Mouse (Mus musculus) T-cell, adult 2 months (primary cell): ENCODE measurements around the gene Dnajc11.

Experiments
- DNase-seq: peaks from one replicate; pipeline ENCODE4 v3.0.0; 2022; ENCODE audit warnings: low spot score

The Dnajc11 gene

DNA sequence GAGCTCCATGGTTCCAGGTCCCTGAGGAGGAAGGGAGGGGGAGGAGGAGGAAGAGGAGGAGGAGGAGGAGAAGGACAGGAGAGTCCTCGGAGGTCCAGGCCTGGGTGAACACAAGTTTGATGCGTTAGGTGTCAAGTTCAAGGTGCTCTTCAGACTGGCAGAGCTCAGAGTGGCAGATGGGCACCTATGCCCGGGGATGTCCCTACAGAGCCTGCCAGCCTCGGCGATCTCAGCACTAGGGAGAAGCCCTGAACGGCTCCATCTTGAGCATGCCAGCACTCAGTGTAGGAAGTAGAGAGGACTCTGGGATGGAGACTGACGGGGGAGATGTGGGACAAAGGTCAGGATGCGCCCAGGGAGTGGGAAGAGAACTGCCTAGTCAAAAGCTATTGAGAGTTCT lies 53.2 kb downstream of the Dnajc11 start:
- no peak for DNase-seq

DNA sequence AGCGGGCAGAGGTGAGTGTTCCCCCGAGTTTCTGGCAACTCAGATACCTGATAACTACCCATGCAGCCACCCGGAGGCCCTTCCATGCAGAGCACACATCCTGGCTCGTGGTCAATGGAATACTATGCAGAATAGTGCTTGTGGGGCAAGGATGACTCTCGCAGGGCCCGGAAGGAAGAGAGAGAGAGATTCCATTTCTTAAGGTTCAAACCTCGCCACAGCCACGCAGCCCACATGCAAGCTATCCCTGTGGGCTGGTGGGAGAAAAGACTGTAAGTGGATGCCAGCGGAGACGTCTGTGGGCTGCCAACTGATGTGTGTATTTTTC lies 54.5 kb downstream of the Dnajc11 start:
- DNase-seq, result no peak

DNA sequence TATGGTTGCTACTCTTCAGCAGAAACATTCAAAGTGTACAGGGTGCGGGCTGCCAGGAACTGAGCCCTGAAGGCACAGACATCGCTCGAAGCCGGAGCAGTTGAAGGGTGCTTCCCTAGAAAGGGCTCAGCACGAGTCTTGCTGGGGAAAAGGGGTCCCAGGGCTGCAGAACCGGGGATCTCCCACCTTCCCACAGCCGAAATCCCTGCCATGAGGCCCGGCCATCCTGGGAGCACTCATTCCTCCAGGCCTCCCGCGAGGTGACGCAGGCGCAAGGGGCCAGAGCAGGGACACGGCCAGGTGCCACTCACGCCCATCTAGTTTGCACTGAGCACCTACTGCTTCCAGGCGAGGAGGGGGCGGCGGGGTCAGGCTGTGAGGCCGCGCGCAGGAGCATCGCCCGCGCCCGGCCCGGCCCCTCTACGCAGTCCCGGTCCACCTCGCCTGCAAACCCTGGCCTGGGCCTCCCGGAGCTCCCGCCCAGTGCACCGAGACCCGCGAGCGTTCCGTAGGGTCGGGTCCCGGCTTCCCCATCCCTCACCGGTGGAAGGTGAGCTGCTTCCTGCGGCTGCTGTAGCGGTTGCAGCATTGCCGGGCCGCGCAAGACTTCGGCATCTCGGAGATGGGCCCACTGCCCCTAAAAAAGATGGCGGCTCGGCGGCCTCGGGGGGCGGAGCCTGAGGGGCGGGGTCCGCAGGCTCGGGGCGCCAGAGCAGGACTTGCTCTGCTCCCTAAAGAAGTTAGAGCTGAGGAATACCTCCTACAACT lies 55.0 kb downstream of the Dnajc11 start, which contains the start of gene Thap3:
Thap3 (minus strand) TSS at position 656 of the 768 bp plus-strand sequence.
- DNase-seq, result peak; percentile 80

DNA sequence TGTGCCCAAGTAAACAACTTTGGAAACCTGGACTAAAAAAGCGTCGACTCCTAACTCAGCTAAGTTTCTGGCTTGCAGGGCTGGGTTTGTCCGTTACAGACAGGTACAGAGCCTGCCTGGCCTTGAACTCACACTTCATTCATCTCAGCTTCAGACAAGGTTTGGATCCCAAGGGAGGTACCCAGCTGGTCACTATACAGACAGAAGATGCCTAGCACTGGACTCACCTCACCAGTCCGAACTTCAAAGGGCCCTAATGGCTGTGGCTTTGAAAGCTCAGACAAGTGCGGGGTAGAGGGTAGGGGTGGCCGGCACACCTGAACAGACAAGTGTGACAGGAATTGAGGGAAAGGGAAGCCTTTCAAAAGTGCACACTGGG lies 55.6 kb downstream of the Dnajc11 start:
- DNase-seq, result no peak

DNA sequence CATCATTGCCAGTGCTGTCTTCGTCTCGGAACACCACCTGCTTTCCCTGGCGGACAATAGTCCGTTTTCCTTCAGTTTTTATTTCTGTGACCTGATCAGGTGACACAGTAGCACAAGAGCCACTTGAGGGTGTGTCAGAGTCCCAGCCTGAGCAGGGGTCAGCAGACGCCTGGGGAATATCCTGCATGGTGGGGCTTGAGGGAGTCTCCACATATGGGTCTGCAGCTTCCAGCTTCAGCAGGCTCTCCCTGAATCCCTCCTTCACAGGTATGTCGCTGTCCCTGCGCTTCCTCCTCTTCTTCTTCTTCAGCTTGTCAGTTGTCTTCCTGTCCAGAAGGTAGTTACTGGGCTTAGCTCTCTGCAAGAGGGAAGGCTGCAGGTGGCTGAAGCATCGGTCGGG lies 58.6 kb downstream of the Dnajc11 start:
- no peak for DNase-seq

DNA sequence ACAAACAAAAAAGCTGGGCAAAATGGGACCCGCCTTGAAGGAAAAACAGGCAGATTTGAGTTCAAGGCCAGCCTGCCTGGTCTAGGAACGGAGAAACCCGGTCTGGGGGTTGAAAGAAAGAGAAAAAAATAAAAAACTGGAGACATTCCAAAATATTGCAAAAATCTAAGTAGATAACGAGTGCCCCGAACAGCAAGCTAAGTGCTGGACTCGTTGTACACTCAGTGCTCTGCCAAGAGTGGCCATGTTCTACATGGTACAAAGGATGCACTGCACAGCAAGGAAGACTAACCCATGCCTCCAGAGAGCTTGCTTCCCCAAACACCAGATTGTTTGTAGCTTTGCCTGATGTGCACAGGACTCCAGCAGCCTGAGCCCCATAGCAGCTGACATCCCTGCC lies 59.5 kb downstream of the Dnajc11 start:
- DNase-seq, result no peak

DNA sequence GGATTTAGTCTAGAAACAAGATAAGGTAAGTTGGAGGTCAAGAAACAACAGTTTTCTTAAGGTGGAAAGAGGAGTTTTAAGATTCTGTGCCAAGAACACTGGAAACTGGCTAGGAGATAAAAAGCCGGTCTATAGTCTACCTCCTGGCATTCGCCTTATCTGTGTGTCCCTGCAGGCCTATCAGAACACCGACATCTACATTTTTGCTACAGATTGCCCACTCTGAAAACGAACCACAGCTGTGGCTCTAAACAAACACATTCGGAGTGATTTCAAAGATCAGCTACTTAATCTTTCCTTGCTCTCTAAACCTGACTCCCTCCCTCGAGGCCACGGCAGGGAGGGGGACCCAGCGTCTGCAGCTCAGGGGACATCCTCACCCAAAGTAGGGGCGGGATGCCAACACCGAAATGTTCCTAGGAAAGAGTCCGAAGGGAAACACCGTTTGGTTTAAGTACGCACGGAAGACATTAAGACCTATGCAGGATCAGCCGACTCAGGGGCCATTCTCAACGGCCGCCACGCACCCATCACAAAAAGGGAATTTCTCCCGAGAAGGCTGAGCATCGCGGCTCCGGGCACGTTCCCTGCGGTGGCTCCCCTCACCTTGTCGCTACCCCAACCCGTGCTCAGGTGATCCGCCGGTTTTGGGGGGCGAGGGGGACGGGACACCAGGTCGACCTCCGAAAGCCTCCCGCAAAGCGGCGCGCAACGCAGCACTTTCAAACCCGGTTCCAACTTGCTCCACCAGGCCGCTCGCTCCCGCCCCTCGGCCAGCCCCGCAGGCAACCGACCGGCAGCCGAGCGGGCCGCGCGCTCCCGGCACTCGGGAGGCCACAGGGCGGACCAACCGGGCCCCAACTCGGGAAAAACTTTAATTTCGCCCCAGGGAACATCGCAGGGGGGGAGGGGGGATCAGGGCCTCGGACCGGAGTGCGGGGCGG lies 61.0 kb downstream of the Dnajc11 start:
- DNase-seq, result no peak

DNA sequence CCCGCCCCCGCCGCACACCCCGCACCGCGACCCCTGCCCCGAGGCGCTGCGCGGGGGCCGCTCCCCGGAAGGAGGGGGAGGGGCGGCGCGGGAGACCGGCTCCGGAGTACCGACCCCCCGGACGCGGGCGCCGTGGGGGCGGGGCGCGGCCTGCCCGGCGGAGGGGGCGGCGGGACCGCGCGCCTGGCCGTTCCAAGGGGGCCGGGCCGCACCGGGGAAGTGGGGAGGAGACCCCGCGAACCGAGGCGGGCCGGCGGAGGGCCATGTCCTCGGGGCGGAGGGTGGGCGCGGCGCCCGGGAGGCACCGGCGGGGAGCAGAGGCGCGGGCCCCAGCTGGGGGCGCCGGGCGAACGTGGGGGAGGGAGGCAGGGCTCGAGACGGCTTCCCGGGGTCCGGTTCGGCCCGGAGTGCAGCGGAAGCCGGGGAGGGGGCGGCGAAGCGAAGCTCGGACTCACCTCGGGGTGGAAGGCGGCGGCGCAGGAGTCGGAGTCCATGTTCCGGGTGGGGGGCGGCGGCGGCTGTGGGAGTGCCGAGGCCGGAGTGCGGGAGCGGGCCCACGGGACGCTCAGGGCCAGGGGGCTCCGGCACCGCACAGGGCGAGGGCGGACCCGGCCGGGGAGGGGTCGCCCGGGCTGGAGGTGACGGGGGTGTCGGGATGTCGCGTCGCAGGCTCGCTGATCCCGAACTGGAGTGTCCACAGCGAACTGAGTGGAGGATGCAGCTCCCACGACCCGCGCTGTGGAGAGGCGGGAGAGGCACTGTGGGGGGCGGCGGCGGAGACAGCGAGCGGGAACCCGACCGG lies 62.1 kb downstream of the Dnajc11 start:
- no peak for DNase-seq

DNA sequence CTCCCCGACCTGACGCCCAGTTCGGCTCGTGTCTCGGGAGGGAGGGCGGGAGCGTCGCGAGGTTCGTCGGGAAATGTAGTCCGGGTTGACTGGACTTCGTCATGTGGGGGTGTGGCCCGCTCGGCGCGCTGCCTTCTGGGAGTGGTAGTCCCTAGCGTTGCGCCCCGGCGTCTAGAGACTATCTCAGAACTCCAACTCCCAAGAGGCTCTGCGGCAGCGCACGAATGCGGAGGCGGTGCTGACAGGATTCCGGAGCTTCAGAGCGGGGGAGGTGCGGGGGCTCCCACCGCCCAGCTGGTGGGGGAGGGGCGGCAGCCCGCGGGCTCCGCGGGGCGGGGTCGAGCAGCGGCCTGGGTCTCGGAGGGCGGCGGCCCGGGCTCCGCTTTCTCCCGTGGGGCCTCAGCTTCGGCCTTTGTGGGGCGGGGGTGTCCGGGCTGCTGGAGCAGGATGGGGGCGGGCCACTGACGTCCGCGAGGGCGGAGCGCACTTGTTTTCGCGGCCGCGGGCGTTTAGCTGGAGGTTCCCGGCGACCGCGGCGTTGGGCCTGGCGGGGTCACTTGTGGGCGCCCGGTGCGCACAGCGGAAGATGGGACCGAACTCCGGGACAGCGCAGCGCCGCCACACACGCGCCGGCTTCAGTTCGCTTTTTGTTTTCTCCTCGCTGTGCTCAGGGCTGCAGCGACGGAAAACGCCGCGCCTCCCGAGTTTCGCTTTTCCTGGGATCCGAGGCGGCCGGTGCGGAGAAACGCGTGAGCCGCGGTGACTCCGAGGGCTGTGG lies 62.9 kb downstream of the Dnajc11 start, which contains the start of gene Phf13:
Phf13 (minus strand) TSS at position 86 of the 778 bp plus-strand sequence.
- DNase-seq, result peak; percentile 98

DNA sequence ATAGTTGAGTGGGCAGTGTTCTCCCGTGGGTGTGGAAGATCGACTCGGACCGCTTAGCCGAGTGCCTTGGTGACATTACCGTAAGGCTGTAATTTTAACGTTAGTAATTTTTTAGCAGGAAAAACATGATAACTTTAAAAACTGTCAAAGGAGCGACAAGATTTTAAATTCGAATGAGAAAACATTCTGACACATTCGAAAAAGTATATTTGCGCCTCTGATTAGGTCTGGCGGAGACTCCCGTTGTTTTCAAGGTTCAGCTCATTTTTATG lies 63.4 kb downstream of the Dnajc11 start:
- no peak for DNase-seq

DNA sequence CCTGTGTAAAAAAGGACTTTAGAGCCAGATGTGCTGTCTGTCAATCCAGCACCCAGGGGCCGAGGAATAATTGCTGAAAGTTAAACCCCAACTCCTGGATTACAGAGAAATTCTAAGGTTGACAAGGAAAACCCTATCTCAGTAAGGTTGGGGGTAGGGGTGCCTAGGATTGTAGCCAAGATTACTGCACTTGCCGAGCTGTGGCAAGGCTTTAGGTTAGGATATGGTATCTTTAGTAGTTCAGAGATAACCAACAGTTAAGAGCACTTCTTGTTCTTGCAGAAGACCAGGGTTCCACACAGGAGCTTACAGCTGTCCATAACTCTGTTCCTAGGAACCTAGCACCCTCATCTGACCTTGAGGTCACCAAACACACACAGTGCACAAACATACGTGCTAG lies 64.2 kb downstream of the Dnajc11 start:
- no peak for DNase-seq

DNA sequence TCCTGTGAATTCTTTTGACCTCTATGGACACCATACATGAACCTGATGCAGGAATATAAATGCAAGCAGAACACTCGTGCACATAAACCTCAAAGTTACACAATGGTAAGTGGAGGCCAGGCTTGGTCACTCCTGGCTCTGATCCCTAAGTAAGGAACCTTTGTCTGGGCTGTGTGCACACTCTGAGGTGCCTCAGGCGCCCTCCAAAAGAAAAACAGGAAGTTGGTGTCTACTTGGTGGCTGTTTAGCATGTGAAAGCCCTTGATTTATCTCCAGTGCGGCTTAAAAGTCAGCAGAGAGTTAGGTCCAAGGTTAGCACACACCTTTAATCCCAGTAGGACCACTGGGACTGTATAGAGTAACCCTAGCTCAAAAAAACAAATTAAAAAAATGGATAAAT lies 66.0 kb downstream of the Dnajc11 start:
- no peak for DNase-seq

DNA sequence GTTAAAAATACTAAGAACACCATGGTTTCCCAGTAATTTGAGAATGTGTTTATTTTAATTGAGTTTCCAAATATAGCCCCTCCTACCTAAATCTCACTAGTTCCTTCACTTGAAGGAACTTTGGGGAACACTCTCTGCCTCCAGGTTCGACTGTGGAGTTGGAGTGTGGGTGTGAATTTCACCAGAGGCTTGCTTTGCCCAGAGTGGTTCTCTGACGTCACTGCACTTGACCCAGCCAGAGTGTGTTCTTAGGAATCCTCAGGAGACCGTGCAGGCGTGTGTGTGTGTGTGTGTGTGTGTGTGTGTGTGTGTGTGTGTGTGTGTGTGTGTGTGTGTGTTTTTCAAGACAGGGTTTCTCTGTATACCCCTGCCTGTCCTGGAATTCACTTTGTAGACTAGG lies 67.4 kb downstream of the Dnajc11 start:
- DNase-seq, result no peak

DNA sequence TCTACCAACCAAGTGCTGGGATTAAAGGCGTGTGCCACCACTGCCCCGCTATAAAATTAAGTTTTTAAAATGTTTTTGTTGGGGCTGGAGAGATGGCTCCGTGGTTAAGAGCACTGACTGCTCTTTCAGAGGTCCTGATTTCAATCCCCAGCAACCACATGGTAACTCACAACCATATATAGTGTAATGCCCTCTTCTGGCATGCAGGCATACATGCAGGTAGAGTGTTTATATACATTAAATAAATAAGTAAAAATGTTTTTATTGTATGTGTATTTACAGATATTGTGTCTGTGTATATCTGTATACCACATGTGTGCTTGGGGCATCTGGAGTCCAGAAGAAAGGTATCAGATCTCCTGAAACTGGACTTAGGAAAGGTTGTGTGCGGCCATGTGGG lies 67.8 kb downstream of the Dnajc11 start:
- no peak for DNase-seq

DNA sequence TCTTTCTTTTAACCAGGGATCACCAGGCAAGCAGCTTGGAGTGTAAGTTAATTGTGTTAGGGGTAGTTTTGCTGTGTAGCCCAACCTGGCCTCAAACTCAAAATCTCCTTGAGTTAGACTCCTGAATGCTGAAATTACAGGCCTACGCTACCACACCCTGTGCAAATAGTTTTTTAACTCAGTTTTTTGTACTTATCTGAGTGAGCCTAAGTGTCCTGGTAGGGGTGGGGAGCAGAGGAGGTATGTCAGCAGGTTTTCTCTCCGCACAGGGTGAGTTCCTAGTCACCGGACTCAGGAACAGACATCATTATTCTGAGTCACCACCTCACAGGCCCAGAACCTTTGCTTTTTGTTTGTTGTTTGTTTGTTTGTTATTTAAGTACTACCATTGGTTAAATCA lies 68.6 kb downstream of the Dnajc11 start:
- DNase-seq, result no peak

DNA sequence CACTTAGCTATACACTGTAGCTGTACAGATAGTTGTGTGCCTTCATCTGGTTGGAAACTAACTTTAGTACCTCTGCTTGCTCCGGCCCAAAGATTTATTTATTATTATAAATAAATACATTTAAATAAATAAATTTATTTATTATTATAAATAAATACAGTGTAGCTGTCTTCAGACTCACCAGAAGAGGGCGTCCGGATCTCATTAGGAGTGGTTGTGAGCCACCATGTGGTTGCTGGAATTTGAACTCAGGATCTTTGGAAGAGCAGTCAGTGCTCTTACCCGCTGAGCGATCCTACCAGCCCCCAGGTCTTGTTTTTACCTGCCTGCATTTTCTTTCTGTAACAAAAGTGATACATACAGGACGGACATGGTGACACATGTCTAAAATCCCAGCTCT lies 72.6 kb downstream of the Dnajc11 start:
- DNase-seq, result no peak

DNA sequence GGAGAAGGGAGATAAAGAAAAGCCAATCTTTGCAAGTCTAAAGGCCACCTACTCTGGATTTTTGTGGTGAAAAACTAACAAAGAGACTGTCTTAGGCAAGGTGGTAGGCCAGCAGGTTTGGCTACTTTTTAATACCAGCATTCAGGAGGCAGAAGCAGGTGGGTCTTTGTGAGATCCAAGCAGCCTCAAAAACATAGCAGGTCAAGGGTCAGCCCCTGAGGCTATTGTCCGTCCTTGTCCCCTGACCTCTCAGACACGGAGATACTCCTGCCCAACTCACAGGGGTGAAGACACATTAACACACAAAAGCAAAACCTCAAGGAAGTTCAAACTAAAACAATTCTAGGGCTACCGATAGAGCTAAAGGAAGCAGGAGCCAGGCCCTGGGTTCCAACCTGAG lies 73.3 kb downstream of the Dnajc11 start:
- DNase-seq, result no peak

DNA sequence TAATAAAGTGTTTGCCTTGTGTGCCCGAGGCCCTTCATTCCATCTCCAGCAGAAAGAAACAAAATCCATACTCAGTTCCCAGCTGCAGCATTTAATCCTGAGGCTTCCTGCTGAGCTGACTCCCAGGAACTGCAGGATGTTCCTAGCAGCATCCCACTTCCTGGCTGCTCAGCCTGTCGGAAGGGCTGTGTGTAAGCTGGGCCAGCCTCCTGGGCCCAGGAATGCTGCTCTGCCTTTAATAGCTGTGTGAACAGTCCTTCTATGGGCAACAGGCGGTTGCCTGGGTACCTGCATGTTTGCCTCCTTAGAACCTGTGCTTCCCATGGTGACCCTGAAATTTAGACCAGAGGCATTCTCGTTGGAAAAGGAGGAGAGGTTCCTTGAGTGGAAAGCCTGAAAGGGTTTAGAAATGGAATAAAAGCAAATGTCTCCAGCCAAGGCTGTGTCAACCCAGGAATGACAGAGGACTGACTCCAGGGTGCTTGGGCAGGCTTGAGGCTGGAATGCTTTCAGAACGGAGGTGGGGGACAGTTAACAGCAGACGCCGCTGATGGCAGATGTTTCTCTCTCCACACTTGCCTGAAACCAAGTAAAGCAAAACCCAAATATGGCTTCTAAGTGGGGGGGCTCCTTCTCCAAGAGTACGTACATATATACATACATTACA lies 74.1 kb downstream of the Dnajc11 start:
- no peak for DNase-seq

DNA sequence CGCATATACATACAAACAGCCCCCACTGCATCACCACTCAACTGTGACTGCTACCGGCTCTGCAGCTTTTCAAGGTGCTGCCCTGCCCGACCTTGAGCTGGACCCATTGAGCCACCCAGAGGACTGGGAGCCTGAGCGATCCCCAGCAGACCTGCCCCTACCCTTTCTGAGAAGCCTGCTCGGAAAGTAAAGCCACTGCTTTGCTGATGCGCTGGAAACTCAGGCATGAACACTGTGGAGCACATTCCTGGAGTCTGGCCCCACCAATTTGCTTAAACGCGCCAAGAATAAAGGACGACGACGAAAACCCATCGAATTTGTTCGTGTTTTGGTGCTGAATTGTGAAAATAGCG lies 74.6 kb downstream of the Dnajc11 start:
- no peak for DNase-seq

DNA sequence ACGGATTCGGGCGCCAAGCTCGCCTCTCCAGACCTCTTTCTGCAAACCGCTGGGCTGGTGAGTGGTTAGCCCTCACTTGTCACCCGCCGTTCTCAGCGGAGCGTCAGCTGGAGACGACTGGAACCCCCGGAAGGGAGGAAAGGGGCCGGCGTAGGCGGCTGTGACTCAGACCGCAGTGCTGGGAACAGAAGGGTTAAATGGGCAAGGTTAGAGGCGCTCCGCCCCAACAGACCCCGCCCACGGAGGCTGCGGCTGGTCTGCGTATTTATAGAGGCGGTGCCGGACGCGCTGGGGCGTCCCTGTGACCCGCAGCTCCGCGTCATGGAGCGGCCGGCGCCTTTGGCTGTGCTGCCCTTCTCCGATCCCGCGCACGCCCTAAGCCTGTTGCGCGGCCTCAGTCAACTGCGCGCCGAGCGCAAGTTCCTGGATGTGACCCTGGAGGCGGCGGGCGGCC lies 75.2 kb downstream of the Dnajc11 start, which contains the start of gene Klhl21:
Klhl21 (plus strand) TSS at position 182 of the 454 bp plus-strand sequence.
- peak; percentile 92 for DNase-seq
